Mouse (Mus musculus) liver, embryonic 14.5 days (tissue): ENCODE measurements around the gene Otub2. TPM values are rescaled to one million over a fixed set of nuclear protein-coding genes. Genes with fewer than 3 reads are reported as not detected.
A peak's percentile ranks its signal among the peaks of the same experiment; 100 is the strongest.

Experiments used
- ATAC-seq: fragments of 200-750 bp; cut with Nextera tagmentation; 2 replicates; pipeline ENCODE4 v1.8.0; 2017; ENCODE audit warnings: moderate number of reproducible peaks, mild to moderate bottlenecking, moderate library complexity; ENCODE audit not compliant: insufficient read depth
- DNase-seq, 3 experiments: peaks; one replicate each; pipeline ENCODE4 v3.0.0-alpha.2; 2012 to 2013; ENCODE audit warnings: low read depth in 3 of 3, low spot score in 3 of 3
- H3K27ac ChIP-seq: fragments of 300-500 bp; sonication (generic); 2 replicates; pipeline ENCODE4 v1.5.1; 2014; ENCODE audit warnings: moderate library complexity, mild to moderate bottlenecking, control low read depth, inconsistent platforms
- H3K27me3 ChIP-seq: fragments of 300-500 bp; sonication (generic); 2 replicates; pipeline ENCODE4 v1.6.1; 2014; ENCODE audit warnings: mild to moderate bottlenecking, low read length, moderate library complexity; ENCODE audit not compliant: control insufficient read depth, insufficient read depth
- H3K36me3 ChIP-seq: fragments of 300-500 bp; sonication (generic); replicated peaks from 2 replicates; pipeline ENCODE4 v1.6.1; 2014; ENCODE audit warnings: low read depth; ENCODE audit not compliant: control insufficient read depth, insufficient read depth
- H3K4me1 ChIP-seq, 2 experiments: fragments of 200-500 bp in 1 of 2; fragments of 300-500 bp in 1 of 2; sonication (generic) in 1 of 2; replicated peaks; 2 replicates each; pipeline ENCODE4 v1.6.1; 2012 to 2014; ENCODE audit warnings: antibody characterized with exemption in 1 of 2, inconsistent platforms in 1 of 2, low read length in 1 of 2; ENCODE audit not compliant: control insufficient read depth in 2 of 2, insufficient read depth in 2 of 2
- H3K4me2 ChIP-seq: fragments of 300-500 bp; sonication (generic); 2 replicates; pipeline ENCODE4 v1.6.1; 2014; ENCODE audit warnings: low read depth, mild to moderate bottlenecking, control low read depth, moderate library complexity
- H3K4me3 ChIP-seq, 2 experiments: fragments of 200-500 bp in 1 of 2; fragments of 300-500 bp in 1 of 2; sonication (generic) in 1 of 2; 2 replicates each; pipeline ENCODE4 v1.5.1; 2012 to 2014; ENCODE audit warnings: low read depth in 2 of 2, low read length in 2 of 2, mild to moderate bottlenecking in 2 of 2, control low read depth in 1 of 2, inconsistent platforms in 1 of 2, moderate library complexity in 1 of 2; ENCODE audit not compliant: insufficient read depth in 1 of 2
- H3K9ac ChIP-seq: fragments of 300-500 bp; sonication (generic); replicated peaks from 2 replicates; pipeline ENCODE4 v1.6.1; 2014; ENCODE audit warnings: mild to moderate bottlenecking, control low read depth, moderate library complexity
- H3K9me3 ChIP-seq: fragments of 300-500 bp; sonication (generic); 2 replicates; pipeline ENCODE4 v1.6.1; 2016; ENCODE audit warnings: low read length, mixed read lengths; ENCODE audit not compliant: control insufficient read depth
- CTCF ChIP-seq: IDR thresholded peaks from 2 replicates; pipeline ENCODE4 v1.5.1; 2016; ENCODE audit warnings: antibody characterized with exemption, low read depth, control low read depth
- EP300 ChIP-seq: IDR thresholded peaks from 2 replicates; pipeline ENCODE4 v1.6.1; 2016; ENCODE audit warnings: antibody characterized with exemption, low read depth
- WGBS: fragments of 180-500 bp; shearing (Covaris S2); extraction: QIAGEN DNeasy Blood & Tissue Kit; methylation state at CpG from one replicate; pipeline ENCODE4 v1.1.7; 2014; ENCODE audit not compliant: insufficient replicate concordance; 5-methylcytosine and 5-hydroxymethylcytosine counted together
- polyA plus RNA-seq, 2 experiments: library from polyadenylated mRNA; depleted of rRNA in 1 of 2; stranded (reverse) in 1 of 2; unstranded in 1 of 2; fragments of >200 nt; fragmentation: Nextera tagmentation in 1 of 2; extraction: Ambion mirVana in 1 of 2; gene quantifications; 2 replicates each; pipeline versions ENCODE4 v1.2.1 to v1.2.3; 2012 to 2014

Gene Otub2
- polyA plus RNA-seq (2012; rRNA removed) (12.0 and 13.3 TPM in 2 replicates), polyA plus RNA-seq (2014; fragmentation: Nextera tagmentation; extraction: Ambion mirVana) (20.0 and 24.9 TPM in 2 replicates)

DNA sequence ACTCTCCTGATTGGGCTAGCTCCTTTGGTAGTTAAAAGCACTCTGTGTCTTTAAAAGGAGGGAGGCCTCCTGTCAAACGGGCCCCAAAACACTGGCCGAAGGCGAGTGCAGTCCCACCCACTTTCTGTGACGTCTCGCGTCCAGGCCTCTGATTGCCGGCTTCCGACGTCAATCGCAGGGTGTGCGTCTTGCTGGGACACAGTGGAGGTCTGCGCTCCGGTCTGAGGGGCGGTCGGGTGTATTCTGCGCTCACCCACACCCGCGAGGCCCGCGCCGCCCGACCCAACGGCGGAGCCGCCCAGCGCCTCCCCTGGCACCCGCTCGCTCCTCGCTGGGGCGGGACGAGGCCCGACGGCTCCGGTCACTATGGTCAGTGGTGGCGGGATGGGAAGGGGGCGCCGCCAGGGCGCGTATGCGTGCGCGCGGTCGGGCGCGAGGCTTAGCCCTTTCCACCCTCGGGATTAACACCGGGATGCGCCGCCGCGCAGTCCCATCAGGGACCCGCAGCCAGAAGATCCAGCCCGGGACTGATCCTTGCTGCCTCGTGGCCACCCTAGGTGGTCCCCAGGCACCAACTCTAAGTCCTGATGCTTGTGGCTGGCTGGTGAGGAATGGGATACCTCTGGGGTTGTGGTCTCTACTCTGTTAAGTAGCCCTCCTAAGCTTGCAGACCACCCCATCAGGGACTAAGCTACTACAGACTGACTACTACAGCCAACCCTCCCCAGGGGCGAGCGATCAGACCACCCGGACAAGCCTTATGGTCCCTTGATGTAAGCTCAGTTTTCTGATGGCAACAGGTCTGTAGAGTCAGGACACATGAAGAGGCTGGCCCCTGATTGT is at the start of gene Otub2:
Otub2 (plus strand) TSS at position 178 of the 843 bp plus-strand sequence.
- Histone ChIP-seq H3K4me2 (peak within 1 kb of the TSS; percentile 80), H3K4me3 (peak within 1 kb of the TSS; percentile 77 to 82), H3K36me3 (peaks cover 11% of the 10 kb centered on the region), H3K27me3 (no peaks in the 10 kb centered on the region; the same call in 1 of the 2 replicates), H3K9ac (peak within 1 kb of the TSS; percentile 97), H3K27ac (peak within 1 kb of the TSS; percentile 82), H3K9me3 (no peaks in the 10 kb centered on the region), H3K4me1 (peaks cover 28 to 48% of the 10 kb centered on the region in 2 experiments)
- WGBS: 1% methylated on average over 40 of the region's 58 CpGs
- ATAC-seq (peak; percentile 86), DNase-seq (peak; percentile 91 to 94 (median 92))
- TF ChIP-seq EP300 (no peak), CTCF (no peak)

- peak; percentile 25; the same call in 1 of the 2 replicates for ATAC-seq
- H3K4me3 ChIP-seq: no peak overlapping the region
- H3K9ac ChIP-seq: no peak overlapping the region
- 23% methylated on average over 5 of the region's 5 CpGs for WGBS
- peak in 1 of 3 experiments; percentile 14 for DNase-seq
- no peaks in the 10 kb centered on the region for H3K36me3 ChIP-seq
- no peak overlapping the region for H3K4me2 ChIP-seq
- no peaks in the 10 kb centered on the region; a peak in 2 of 4 replicates for H3K4me1 ChIP-seq
- no peaks in the 10 kb centered on the region for H3K9me3 ChIP-seq
- TF ChIP-seq EP300: no peak
- no peak for TF ChIP-seq CTCF
- no peak overlapping the region for H3K27ac ChIP-seq
- no peaks in the 10 kb centered on the region for H3K27me3 ChIP-seq
Observed at GRCm38 (mm10) chr12:103341212-103341611, 47.3 kb upstream of the Otub2 start.

DNA sequence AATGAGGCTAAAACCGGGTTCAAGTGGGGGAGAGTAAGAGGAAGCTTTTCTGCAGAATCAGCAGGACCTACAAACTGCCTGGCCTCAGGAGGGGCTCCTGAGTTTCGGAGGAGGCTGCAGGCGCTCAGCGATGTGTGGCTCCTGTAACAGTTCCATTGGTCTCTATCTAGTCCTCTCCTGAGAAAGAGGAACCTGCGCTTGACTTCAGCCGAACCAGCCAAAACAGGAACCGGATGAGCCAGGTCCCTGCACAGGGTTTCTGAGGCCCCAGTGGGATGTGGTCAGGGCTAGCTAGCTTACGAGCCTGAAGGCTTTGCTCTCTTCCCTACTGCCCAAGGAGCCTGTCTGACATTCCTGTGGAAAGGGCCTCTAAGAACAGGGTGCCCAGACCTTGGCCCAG is 45.0 kb upstream of the Otub2 start:
- Histone ChIP-seq H3K27me3 (no peaks in the 10 kb centered on the region), H3K4me1 (no peaks in the 10 kb centered on the region; a peak in 2 of 4 replicates), H3K4me3 (no peak overlapping the region), H3K27ac (no peak overlapping the region), H3K9me3 (no peaks in the 10 kb centered on the region), H3K36me3 (no peaks in the 10 kb centered on the region), H3K4me2 (no peak overlapping the region), H3K9ac (no peak overlapping the region)
- WGBS: 6% methylated on average over 8 of the region's 8 CpGs
- DNase-seq (peak in 2 of 3 experiments; percentile 14 to 15), ATAC-seq (peak; percentile 52; the same call in 1 of the 2 replicates)
- no peak for TF ChIP-seq EP300
- TF ChIP-seq CTCF: no peak

- no peaks in the 10 kb centered on the region for H3K36me3 ChIP-seq
- H3K4me2 ChIP-seq: no peak overlapping the region
- no peak for ATAC-seq
- no peaks in the 10 kb centered on the region for H3K27me3 ChIP-seq
- no peak overlapping the region for H3K4me3 ChIP-seq
- H3K4me1 ChIP-seq: no peaks in the 10 kb centered on the region; a peak in 2 of 4 replicates
- no peak overlapping the region for H3K27ac ChIP-seq
- TF ChIP-seq CTCF (no peak), EP300 (no peak)
- H3K9me3 ChIP-seq: no peaks in the 10 kb centered on the region
- DNase-seq: no peak
- no peak overlapping the region for H3K9ac ChIP-seq
- WGBS: 58% methylated on average over 7 of the region's 7 CpGs
Observed at GRCm38 (mm10) chr12:103344934-103345333, 43.5 kb upstream of the Otub2 start.

DNA sequence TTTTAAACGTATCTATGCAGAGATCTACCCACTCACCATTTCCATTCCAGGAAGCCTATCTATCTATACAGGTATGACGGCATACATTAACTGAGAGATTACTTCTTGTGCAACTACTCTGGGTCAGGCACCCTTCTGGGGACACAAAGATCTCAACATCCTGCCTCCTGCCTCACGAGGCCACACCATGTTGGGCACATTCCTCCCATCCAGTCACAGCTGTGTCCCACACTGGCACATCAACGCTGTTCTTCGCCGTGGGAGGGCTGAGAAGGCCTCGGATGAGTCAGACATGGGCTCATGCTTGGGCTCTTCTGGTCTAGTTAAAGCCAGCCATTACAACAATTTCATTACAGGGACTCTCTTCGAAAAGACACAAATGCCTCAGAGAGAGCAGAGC is 41.5 kb upstream of the Otub2 start:
- Histone ChIP-seq H3K36me3 (no peaks in the 10 kb centered on the region), H3K9me3 (no peaks in the 10 kb centered on the region), H3K4me1 (no peaks in the 10 kb centered on the region; a peak in 2 of 4 replicates), H3K9ac (no peak overlapping the region), H3K4me2 (no peak overlapping the region), H3K27me3 (no peaks in the 10 kb centered on the region), H3K27ac (no peak overlapping the region), H3K4me3 (no peak overlapping the region)
- DNase-seq (no peak), ATAC-seq (no peak)
- no peak for TF ChIP-seq CTCF
- TF ChIP-seq EP300: no peak
- WGBS: 63% methylated on average over 8 of the region's 8 CpGs
